Mouse (Mus musculus) hindlimb bud, embryonic 11.5 days (tissue): ENCODE measurements around the gene Ogg1.
"Not testable (repeated sequence)": the region's sequence is repeated elsewhere in the genome, so short reads cannot be mapped to it uniquely, and the experiment has no call there.

Experiments
- DNase-seq: peaks from one replicate; pipeline ENCODE4 v3.0.0-alpha.2; 2012; ENCODE audit warnings: low read depth, low spot score; ENCODE audit errors: extremely low spot score

Gene Ogg1

GRCm38 (mm10) chr6:113330547-113330946, 3.8 kb downstream of the Ogg1 start:
- DNase-seq = no peak

DNA sequence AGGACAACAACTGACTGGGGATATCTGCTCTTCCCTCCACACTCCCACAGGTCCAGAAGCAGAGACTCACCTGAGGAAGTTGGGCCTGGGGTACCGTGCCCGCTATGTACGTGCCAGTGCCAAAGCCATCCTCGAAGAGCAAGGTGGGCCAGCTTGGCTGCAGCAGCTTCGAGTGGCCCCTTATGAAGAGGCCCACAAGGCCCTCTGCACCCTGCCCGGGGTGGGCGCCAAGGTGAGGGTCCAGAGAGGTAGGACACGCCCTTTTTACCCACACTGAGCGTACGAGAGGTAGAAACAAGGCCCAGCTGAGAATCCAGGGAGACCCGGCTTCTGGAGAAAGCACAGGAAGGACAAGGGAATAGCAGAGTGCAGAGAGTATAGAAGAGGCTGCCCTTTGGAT, 4.9 kb downstream of the Ogg1 start:
- no peak for DNase-seq

- not testable (repeated sequence) for DNase-seq
Observed at GRCm38 (mm10) chr6:113332734-113333133, 6.0 kb downstream of the Ogg1 start.

GRCm38 (mm10) chr6:113333137-113333950, 6.6 kb downstream of the Ogg1 start:
- DNase-seq = no peak

GRCm38 (mm10) chr6:113334216-113334615, 7.4 kb downstream of the Ogg1 start:
- no peak for DNase-seq

DNA sequence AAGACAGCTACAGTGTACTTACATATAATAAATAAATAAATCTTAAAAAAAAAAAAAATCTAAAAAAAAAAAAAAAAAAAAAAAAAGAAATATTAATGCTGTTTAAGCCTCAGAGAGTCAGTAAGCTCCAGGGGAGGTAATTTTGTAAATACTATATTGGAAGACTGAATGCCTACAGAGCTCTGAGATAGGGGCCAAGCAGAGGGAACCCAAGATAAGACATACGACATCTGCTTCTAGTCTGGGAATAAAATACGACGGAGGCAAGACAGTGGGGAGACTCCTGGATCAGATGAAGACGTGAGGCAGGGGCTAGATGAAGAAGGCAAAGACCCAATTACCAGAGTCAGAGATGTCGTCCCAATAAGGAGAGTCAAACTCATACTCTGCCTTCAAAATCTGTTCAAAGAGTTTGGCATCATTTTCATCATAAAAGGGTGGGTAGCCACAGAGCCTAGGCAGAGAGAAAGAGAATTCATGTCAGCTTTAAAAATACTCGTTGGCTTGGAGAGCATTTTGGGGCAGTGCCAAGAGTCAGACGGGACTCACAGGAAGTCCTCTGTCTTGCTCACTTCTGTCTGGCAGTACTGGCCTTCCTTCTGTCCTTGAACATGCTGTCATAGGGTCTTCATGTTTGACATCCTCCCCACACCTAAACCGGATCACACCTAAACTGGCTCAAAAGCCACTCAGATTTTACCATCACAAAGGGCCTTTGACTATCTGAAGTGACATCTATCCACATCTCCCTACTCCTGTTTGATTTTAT, 10.3 kb downstream of the Ogg1 start:
- DNase-seq = no peak

DNA sequence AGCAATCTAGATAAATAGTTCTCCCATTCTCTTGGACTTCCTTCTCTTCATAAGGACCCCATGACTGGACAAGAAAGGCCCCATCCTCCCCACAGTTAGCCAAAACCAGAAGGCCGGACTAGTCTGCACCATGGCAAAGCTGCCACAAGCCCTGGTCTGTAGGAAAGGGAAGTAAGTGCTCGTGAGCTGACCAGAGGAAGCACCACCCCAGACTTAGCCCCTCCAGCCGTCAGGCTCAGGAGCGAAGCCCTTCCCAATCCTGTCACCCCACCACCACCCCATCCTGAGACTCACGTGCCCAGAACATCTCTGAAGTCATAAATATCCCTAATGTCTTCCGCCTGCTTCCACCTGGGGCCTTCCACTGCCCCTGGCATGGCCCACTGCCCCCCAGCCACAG, 14.8 kb downstream of the Ogg1 start:
- no peak for DNase-seq

DNA sequence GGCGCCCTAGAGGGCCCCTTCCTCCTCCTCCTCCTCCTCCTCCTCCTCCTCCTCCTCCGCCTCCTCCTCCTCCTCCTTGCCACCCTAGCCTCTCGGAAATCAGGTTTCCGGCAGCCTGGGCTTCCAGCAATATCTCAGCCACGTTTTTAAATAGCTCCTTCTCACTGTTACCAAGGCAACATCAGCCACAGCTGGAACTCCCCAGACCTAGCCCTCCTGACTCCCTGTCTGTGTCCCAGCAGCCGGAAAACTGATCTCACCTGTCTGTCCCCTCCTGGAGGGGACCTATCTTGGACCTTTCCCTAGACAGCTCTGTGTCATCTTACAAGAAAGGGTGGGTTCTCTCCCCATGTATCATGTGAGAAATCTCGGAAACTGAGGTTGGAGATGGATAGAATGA, 15.5 kb downstream of the Ogg1 start:
- no peak for DNase-seq

DNA sequence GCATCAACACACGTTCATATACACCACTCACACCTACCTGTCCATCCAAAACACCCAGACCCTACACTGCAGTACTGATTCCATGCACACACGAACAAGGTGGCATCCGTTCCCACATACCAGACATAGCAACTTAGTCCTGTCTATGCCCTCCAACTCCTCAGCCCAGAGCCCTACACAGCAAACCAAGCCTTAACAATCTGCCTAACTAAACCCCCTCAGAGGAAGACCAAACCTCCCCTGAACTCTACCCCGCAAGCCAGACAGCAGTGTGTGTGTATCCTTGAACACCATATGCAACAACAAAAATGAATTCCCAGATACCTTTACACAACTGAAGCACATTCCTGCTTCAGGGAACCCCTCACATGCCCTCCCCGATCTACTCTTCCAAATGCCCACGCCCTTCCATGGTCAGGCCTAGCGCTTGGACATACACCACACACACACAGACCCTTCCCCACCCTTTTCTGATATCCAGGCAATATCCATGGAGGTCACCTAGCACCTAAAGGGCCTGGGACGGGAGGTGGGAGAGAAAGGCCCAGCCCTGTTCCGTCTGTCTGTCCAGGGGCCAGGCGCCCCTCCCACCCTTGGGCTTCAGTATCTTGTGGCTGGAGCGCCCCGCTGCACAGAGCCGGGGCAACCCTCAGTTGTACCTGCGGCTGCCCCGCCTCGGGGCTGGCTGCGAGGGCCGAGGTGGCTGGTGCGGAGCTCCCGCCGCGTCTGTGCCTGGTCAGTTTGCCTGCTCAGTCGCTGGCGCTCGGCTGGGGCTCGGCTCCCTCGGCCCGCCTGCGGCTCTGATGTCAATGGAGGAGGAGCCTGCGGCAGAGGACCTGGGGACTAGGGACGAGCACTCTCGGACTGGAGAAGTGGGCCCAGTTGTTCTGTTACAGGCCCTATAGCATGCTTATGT, 16.7 kb downstream of the Ogg1 start, which contains the start of gene Camk1:
Gene Camk1, minus strand, starts transcription at position 808 of the 916 bp plus-strand sequence.
- no peak for DNase-seq

DNA sequence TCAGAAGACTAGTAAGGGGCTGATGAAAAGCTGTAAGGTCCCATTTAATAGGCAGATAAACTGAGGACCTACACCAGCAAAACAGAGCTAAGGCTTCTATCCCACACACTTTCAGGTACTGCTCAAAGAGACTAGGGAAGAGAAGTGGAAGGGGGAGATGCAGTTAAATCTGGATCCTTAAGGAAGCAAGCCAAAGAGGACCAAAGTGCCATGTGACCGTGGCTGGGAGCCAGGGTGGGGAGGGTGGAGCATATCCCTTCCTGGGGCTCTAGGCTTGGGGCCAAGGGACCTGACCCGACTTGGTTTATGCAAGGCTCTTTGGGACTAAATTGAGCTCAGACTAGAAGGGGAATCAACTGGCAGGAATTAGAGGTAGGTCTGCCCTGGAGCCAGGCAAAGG, 17.5 kb downstream of the Ogg1 start:
- no peak for DNase-seq

DNA sequence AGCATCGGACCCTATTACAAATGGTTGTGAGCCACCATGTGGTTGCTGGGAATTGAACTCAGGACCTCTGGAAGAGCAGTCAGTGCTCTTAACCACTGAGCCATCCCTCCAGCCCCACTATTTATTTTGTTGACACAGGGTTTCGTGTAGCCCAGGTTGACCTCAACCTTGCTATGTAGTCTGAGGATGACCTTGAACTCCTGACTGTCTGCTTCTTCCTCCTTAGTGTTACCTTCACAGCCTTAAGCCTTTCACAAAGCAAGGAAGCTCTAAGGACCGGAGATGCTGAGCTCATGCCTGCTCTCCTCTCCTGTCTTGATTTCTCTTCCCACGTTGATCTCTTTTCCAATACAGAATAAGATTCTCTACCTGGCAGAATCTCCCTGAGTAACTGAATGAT, 20.1 kb downstream of the Ogg1 start:
- DNase-seq = no peak

GRCm38 (mm10) chr6:113350538-113350937, 23.8 kb downstream of the Ogg1 start:
- DNase-seq = no peak

DNA sequence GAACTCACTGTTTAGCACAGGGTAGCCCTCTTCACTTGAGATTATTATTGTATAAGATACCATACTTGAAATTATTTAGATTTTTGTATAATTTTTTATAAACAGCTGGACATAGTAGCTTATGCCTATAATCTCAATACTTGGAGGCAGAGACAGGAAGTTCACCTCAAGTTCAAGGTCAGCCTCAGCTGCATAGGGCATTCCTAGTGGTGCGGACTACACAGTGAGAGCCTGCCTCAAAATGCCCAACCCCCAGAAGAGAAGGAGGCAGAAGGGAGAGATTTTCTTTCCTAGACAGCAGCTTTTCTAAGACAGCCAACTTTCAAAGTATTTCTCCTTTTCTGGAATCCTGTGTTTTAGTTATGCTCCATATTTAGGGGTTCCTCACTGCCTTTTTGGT, 24.4 kb downstream of the Ogg1 start:
- no peak for DNase-seq

DNA sequence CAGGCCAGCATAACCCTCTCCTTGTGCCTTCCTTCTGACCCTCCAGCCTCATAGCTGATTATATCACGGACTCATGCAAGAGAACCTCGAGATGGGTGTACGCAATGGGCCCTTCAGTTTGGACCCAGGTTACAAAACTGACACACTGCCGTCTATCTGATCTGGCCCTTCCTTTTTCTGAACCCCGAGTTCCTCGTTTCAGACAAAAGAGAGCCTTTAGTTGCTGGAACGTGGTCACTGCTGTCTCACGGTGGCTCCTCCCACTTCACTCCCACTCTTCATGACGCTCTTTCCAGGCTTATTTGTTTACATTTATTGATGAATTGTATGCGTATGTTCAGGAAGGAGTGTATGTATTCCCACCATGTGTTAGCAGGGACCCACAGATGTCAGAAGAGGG, 24.9 kb downstream of the Ogg1 start:
- DNase-seq = no peak

DNA sequence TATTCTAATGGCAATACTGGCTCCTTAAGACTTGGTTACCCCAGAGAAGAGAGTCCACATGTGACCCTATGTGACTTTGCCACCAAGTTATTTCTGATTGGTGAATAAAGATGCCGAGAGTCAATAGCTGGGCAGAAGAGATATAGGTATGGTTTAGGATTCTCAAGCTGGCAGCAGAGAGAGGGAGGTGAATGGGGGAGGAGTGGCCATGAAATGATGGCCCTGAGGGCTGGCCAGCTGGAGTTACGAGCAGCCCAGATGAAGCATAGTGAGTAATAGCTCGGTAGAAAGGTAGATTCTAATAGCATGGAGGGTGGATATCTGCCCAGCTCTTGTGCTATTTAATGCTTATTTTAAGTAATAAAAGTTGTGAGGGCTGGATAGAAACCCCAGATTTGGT, 26.0 kb downstream of the Ogg1 start:
- no peak for DNase-seq

- no peak for DNase-seq
Observed at GRCm38 (mm10) chr6:113353696-113354095, 26.9 kb downstream of the Ogg1 start.

- no peak for DNase-seq
Observed at GRCm38 (mm10) chr6:113361476-113361875, 34.7 kb downstream of the Ogg1 start.

GRCm38 (mm10) chr6:113362241-113362640, 35.5 kb downstream of the Ogg1 start:
- no peak for DNase-seq

- no peak for DNase-seq
Observed at GRCm38 (mm10) chr6:113364518-113365135, 37.9 kb downstream of the Ogg1 start.

DNA sequence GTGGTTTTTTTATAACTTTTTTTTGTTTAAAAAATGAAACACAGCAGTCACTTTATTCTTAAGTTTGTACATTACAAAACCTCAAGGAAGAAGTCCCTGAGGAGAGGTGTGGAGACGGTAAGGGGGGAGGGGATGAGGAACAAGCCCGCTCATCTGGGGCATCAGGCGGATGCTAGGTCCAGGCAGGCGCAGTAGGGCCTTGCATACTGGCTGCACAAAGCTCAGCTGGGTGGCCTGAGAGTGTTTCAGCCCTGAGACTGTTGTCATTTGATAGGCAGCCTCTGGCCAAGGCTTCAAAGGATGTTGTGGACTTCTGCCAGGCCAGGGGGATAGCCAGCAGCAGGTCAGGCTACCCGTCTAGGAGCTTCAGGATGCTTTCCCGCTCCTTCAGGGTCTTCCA, 39.9 kb downstream of the Ogg1 start:
- DNase-seq = no peak

DNA sequence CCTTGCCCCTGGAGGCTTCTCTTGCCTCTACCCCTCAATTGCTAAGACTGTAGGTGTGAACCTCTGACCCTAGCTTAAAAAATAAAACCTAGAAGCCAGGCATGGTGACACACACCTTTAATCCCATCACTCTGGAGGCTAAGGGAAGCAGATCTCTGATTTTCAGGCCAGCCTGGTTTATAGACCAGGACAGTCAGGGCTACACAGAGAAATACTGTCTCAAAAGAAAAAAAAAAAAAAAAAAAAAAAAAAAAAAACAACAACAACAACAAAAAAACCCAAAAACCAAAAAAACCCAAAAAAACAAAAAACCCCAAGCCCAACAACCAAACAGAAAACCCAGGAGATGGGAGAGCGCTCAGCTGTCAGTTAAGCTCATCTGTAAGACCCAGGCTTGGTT, 40.8 kb downstream of the Ogg1 start:
- no peak for DNase-seq
